Mouse (Mus musculus) NIH3T3 (cell line): Measurements from ENCODE around the gene H2afz.
"Not testable (repeated sequence)": the region's sequence is repeated elsewhere in the genome, so short reads cannot be mapped to it uniquely, and the experiment has no call there.

Source experiments
- DNase-seq: peaks from one replicate; pipeline ENCODE4 v3.0.0-alpha.2; 2012; ENCODE audit warnings: low read depth

The H2afz gene

GRCm38 (mm10) chr3:137864124-137864987 is at the start of gene H2afz:
Gene H2afz (plus strand): TSS chr3:137864487.
- DNase-seq = peak; percentile 99

DNA sequence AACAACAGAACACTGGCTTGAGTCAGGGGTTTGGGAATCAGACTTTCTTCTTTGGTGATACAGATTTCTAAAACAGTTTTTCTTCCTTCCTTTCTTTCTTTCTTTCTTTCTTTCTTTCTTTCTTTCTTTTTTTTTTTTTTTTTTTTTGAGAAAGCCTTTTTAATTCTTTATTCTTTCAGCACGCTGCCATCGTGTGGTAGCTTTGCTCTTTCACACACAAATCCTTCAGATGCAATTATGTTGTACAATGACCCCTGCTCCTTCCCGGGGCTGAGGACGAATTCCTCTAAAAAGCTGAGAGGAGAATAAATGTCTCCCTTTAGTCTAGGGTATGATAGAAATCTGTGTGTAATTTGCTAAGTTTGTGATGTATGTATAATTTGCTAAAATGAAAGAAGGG is 45.6 kb upstream of the H2afz start:
- DNase-seq = peak; percentile 45

GRCm38 (mm10) chr3:137820688-137821467 is 43.4 kb upstream of the H2afz start:
- no peak for DNase-seq

DNA sequence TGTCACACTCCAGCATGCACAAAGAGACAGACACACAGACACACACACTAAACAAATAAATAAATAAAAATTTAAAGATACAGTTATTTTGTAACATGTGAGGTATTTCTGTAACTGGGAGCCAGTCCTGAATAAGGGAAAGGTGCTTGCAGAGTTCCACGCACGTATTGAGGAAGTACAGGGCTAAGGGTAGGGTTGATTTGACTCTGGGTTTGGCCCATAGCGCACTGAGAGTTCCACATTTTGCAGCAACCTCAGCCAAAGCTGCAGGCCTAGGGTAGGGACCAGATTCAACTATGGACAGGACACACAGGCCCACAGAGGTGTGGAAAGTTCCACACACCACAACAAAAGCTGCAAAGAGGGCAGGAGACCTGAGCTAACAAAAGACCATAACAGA is 41.0 kb upstream of the H2afz start:
- DNase-seq = no peak

DNA sequence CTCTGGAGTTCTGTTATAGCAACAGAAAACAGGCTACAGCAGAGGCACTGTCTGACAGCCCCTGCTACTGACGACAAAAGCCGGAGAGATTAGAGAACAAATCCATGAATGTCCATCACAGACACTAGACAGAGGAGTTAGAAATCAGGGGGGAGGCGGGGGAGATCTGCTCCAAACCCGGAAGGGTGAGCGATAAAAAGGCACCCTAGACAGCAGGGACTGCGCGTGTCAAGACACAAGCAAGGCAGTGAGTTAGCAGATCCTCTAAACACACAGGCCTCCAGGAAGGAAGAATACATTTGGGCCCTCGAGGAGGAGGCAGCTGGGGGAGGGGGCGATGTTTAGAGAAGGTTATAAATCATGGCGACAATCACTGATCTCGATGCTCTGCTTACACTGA is 36.6 kb upstream of the H2afz start:
- DNase-seq = no peak

DNA sequence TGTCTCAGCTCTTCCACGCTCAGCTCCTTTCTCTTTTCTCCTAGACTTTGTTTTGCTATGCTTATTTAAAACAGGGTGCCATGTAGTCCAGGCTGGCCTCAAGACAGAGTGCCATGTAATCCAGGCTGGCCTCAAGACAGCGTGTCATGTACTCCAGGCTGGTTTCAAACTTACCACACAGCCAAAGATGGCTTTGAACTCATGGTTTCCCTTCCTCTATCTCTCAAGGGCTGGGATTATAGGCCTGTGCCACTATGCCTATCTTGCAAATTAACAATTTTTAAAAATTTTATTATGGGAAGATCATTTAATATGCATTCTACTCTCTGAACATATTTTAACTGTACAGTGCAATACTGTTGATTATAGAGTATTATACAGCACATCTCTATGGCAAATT is 33.1 kb upstream of the H2afz start:
- no peak for DNase-seq

- no peak for DNase-seq
Observed at GRCm38 (mm10) chr3:137833128-137833527, 31.2 kb upstream of the H2afz start.

GRCm38 (mm10) chr3:137833698-137834097 is 30.6 kb upstream of the H2afz start:
- DNase-seq = no peak

GRCm38 (mm10) chr3:137836543-137836942 is 27.7 kb upstream of the H2afz start:
- no peak for DNase-seq

- no peak for DNase-seq
Observed at GRCm38 (mm10) chr3:137838160-137838559, 26.1 kb upstream of the H2afz start.

GRCm38 (mm10) chr3:137842944-137843343 is 21.3 kb upstream of the H2afz start:
- no peak for DNase-seq

GRCm38 (mm10) chr3:137844263-137844662 is 20.0 kb upstream of the H2afz start:
- DNase-seq = no peak

DNA sequence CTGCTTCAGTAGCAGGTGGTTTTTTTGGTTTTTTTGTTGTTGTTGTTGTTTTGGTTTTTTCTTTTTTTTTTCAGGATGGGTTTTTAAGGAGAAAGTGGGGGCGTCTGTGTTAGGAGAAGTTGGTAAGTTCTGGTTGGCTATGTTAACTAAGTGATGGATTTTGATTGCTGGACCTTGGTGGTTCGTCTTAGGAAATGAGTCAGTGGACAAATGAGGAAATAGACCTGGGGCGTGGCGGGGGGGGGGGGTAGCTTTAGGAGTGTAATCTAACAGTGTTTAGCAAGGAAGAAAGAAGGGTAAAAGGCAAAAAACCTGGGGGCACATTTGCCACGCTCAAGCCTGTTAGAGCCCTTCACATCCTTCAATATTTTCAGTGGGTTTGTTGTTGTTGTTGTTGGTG is 17.7 kb upstream of the H2afz start:
- DNase-seq = no peak

GRCm38 (mm10) chr3:137848354-137848753 is 15.9 kb upstream of the H2afz start:
- no peak for DNase-seq

GRCm38 (mm10) chr3:137849697-137850096 is 14.6 kb upstream of the H2afz start:
- peak; percentile 71 for DNase-seq

- DNase-seq = no peak
Observed at GRCm38 (mm10) chr3:137851196-137851595, 13.1 kb upstream of the H2afz start.

- not testable (repeated sequence) for DNase-seq
Observed at GRCm38 (mm10) chr3:137853011-137853410, 11.3 kb upstream of the H2afz start.

DNA sequence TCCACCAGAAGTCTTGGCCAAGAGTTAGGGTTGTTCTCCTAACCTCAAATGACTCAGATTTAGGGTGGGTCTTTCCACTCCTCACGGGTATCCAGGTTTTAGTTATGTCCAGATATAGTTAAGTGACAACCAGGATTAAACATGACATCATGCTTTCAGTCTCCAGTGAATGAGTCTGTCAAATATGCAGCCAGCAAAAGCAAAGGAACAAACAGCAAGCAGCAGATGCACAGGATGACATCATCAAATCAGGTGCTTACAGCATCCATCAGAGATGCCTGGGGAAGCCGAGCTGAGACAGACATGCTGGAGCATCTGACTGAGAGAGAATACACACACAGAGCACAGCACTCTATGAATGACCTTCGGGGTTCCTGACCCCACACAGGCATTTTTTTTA is 9.0 kb upstream of the H2afz start:
- peak; percentile 14 for DNase-seq

DNA sequence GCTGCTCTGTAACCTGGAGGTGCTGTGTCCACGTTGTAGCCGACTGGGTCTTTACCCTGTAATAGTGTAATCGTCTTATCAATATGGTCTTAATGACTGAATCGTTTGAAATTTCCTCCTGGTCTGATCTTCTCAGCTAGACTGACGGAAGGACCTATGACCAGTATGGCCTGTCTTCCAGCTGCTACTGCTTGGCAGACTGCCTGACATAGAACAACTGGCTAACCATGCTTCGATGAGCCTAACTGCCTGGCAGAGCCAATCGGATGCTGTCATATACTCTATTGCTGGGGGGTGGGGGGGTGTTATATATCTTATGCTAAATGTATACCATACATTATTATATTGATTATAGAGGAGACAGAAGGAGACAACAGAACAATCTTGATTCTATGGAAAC is 8.2 kb upstream of the H2afz start:
- no peak for DNase-seq

DNA sequence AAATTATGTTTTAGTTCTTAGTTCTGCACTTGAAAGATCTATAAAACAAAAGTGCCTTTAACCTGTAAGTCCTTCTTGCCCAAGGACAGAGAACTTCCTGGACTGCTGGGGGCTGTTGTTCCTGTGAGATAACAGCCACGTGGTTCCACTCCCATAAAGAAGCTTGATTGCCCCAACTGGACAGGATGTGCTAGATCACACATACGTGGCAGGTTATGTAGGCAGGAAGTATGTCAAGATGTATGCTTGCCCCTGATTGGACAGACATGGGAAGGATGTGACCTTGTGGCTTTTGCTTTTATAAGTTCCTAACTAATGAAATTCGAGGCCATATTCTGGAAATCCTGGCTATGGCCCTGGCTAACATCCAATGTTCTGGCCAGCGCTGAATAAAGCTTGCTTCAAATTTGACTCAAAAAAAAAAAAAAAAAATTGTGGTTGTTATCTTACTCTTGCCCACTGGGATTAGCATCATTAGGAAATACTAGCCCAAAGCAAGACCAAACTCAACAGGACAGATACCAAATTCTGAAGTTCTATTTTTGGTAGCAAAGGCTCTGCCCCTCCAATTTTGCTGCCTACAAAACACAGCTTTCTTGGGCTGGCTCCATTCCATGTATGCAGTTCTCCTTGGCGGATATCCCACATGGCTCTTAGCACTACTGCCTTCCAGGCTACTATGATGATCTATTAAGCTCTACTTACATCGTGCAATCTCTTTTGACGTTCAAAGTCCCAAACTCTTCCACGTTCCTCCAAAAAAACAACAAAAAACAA is 3.7 kb upstream of the H2afz start:
- peak; percentile 93 for DNase-seq

- no peak for DNase-seq
Observed at GRCm38 (mm10) chr3:137861436-137861835, 2.9 kb upstream of the H2afz start.

- no peak for DNase-seq
Observed at GRCm38 (mm10) chr3:137862600-137862999, 1.7 kb upstream of the H2afz start.
